Mouse (Mus musculus): ENCODE data around the gene Spag7. TPM values are rescaled to one million over a fixed set of nuclear protein-coding genes. Genes with fewer than 3 reads are reported as not detected.

Spag7 gene
- total RNA-seq (2014; fragmentation: Nextera tagmentation) (91.0 and 130 TPM in 2 replicates), total RNA-seq (2017) (46.8 and 49.8 TPM in 2 replicates)

DNA sequence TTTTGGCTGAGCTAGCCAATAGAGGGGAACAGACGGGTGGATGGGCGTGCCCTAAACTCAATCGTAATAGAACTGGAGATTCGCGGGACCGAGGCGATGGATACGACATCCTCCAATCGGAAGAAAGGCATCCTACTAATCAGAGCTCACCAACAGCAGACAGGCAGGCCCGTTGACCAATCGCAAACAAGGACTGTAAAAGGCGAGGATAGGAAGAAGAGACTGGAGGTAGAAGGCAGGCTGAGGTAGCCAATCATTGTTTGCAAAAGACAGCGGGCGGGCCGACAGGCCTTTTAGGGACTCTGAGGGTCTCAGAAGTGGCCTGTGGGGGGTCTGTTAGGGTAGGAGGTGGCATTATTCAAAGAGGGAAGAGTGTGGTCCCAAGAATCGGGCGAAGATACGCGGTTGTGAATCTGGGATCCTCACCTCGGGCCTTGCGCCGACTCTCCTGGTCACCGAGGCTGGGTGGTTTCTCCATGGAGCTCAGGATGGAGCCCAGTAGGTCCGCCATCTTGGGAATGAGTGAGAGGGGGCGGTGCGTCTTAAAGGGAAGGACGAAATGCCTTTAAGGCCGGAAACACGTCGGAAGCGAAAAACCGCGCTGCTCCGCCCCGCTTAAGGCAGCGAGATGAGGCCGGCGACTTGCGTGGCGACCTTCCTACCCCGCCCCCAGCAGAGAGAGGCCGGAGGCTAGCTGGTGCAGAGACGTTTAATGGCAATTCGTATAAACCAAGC lies at the start of gene Spag7:
Gene Spag7 (minus strand): TSS at position 646 of the 735 bp plus-strand sequence.
- ATAC-seq (replicated peaks; ENCODE audit: poor library complexity, severe bottlenecking) = peak; percentile 75

DNA sequence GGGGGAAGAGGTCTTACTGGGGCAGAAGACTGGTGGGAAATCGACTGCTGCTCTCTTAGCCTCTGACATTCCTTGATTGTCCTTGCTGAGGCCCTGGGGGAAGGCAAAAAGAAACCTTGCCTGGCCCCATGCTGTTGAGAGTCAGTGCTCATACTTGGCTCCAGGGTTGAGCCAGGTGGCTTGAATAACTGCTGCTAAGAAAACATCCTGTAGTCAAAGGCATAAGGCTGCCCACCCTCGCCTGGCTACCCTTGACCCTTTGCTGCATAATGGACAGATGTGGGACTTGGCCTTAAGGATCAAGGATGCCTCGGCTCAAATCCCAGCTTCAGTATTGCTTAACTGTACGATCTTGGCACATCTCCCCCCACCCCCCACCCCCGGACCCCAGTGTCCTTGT lies 49.3 kb upstream of the Spag7 start:
- ATAC-seq (replicated peaks; ENCODE audit: poor library complexity, severe bottlenecking) = no peak

DNA sequence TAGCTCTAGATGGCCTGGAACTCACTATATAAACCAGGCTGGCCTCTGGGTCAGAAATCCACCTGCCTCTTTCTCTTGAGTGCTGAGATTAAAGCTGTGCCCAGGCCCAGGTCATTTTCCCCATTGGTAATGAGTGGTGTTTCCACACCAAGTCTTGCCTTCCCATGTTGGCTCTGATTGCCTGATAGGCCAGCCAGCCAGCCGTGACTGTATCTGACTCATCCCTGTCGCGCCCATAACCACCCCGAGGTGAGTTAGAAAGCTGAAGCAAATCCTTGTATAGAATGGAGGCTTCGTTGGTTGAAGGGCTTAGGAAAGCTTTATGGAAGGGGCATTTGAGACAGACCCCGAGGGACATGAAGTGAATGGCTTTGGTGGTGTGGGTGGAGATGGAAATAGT lies 46.6 kb upstream of the Spag7 start:
- ATAC-seq (replicated peaks; ENCODE audit: poor library complexity, severe bottlenecking) = no peak

DNA sequence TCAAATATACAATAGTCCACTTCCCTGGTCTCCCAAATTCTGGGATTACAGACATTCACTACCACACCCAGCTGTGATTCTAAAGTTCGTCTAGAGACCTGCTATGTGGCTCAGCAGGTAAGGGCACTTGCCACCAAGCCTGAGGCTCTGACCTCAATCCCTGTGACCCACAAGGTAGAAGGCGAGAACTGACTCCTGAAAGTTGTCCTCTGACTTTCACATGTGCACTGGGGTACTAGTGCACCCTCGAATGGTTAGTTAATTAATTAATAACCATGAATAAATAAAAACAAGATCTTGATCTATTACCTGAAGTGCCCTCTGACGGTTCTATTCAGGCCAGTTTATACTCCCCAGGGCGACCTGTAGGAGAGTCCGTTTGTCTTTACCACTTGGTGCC lies 44.0 kb upstream of the Spag7 start:
- no peak for ATAC-seq (replicated peaks; ENCODE audit: poor library complexity, severe bottlenecking)

DNA sequence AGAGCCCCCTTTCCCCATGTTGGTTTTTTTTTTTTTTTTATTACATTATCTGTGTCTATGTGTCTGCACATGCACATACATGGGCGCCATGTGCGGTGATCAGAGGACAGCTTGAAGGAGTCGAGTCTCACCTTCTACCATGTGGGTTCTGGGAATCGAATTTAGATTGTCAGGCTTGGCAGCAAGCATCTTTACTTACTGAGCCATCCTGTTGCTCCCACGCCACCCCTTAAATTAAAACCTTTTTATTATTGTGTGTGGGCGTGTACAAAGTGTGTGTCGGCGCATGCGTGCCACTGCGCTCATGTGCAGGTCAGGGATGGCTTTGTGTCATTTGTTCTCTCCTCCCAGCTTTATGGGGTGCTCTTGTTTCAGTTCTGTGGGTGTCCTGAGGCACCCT lies 41.8 kb upstream of the Spag7 start:
- no peak for ATAC-seq (replicated peaks; ENCODE audit: poor library complexity, severe bottlenecking)

DNA sequence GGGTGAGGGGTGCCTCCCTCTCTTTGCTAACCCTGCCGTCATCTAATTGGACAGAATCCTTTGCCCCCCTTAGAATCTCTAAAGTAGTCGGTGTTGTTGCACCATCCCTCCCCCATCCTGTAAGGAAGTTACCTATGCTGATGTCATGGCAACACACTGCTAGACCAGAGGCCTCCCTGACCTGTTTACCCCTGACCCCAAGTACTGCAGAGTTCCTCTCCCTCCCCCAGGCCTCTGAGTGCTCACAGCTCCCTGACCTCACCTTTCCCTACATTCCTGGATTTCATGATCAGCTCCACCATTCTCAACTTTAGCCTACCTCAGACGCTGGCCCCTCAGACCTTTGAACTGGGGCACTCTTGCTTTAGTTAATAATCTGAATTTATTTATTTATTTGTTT lies 36.9 kb upstream of the Spag7 start:
- no peak for ATAC-seq (replicated peaks; ENCODE audit: poor library complexity, severe bottlenecking)

DNA sequence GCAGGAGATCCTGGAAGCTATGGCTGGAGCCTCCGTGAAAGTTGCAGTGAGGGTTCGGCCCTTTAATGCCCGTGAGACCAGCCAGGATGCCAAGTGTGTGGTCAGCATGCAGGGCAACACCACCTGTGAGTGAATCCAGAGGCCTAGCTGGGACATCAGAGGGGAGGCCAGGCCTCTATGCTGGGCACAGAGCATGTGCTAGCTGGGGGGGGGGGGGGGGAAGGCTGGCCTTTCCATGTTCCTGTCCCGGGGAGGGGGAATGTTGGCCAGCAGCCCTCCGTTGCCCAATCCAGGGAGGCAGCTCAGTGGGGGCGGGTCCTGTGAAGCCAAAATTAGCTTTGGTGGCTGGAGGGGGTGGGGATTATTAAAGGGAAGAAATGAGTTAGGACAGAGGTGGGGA lies 33.6 kb upstream of the Spag7 start:
- no peak for ATAC-seq (replicated peaks; ENCODE audit: poor library complexity, severe bottlenecking)

DNA sequence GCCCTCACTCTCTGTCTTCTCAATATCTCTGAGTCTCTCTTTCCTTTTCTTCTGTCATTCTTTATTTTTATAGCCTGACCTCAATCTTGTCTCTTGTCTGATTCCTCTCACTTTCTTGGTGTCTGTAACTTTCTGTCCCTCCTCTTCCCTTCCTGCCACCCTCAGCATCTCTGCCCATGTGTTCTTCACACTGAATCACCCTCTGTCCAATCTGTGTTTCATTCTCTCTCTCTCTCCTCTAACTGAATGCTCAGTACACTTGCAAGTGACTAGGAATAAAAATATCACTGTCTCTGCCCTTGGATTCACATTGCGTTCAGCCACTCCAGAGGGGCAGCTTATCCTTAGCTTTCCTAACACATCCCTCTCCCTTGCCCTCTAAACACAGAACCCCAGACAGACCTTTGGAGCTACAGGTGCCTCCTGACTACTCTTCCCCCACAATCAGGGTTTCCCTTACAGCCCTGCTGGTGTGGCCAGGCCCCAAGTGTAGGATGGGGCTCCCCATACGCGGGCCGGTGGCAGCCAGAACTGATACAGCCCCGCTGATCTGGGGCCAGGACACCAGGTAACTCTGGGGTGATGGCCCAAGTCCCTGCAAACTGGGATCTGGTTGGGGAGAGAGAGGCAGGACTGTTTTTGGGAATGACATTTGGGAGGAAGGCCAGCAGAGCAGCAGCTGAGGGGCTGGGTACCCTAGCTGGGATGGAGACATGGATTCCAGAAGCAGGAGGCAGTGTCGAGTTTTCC lies 32.9 kb upstream of the Spag7 start:
- ATAC-seq (replicated peaks; ENCODE audit: poor library complexity, severe bottlenecking) = no peak

DNA sequence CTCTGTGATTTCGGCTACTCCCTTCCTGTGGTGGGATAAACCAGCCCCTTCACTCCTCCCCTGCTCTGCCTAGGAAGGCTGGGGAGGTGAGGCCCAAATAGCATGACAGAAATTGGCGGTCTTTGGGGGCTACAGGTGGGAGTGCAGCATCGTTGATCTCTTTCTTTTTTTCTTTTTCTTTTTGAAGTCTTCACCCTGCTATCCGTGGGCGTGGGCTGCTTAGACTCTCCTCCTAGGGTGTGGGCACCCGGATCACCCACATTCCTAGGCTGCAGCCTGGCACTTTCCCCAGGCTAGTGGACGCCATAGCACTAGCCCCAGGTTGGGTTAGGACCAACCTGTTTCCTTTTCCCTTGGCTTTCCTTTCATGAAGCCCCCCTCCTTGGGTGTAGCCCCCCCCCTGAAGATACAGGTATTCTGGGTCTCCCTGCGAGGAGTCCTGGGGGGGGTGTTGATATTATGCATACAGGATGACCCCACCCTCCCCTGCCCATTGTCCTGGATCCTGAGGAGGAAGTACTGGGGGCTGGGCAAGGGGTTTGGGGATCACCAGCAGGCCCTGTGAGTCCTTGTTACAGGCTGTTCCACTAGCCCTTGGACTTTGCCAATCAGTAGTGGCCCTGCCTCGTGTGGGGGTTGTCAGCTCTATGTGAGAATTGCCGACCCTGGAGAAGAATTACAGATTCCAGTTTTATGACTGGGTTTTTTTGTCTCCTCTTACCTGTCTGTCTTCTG lies 32.2 kb upstream of the Spag7 start:
- no peak for ATAC-seq (replicated peaks; ENCODE audit: poor library complexity, severe bottlenecking)

DNA sequence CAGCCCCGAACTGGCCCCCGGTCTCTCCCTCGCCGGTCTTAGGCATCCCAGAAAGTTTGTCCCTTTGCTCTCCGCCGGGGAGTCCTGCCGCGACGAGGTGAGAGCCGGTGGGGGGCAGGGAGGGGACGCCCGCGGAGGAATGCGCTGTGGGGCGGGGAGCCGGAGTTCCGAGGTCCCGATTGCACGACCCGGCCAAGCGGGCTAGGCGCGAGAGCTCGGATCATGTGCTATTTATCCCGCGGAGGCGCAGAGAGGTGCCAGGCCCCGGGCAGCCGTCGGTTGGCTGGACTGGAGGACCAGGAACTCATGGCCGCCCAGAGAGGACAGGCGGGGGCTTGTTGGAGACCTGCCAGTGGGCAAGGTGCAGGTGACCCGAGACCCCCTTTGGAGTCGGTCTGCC lies 31.4 kb upstream of the Spag7 start:
- ATAC-seq (replicated peaks; ENCODE audit: poor library complexity, severe bottlenecking) = peak; percentile 31

DNA sequence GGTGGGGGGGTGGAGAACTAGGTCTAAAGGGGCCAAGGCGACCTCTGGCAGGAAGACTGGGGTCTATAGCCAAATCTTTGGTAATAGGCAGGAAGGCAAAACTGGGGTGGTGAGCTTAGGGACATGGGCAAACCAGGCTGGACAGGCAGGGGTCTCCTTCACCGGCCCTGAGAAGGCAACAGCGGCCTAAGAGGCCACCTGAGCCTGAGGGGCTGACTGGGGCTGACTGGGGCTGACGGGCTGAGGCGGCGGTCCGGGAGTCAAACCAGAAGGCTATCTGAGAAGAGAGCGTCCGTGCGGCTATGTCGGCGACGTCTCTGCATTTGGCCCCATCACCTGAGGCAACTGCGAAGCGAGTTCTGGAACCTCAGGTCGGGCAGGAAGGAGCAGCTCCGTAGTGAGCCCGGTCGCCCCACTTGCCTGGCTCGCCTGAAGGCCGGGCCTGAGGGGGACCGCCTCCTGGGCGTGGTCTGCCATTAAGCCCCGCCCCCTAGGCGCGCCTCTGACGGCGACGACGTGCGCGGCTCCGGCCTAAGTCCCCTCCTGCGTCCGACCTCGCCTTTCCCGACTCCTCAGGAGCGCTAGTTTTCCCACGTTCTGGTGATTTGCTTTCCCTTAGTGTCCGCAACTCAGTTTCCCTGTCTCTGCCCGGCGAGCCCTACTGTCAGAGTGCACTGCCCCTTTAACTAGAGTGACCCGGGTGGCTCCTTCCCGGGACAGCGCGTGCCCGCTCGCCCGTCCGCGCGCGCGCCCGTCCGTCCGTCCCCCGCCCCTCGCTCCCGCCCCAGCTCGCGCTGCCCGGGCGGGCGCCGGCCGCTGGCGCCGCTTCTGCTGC lies 30.7 kb upstream of the Spag7 start, which contains the start of the genes Inca1 and Kif1c:
Gene Inca1 (minus strand): TSS at position 434 of the 835 bp plus-strand sequence.
Gene Kif1c (plus strand): TSS at position 827 of the 835 bp plus-strand sequence.
- peak; percentile 98 for ATAC-seq (replicated peaks; ENCODE audit: poor library complexity, severe bottlenecking)

DNA sequence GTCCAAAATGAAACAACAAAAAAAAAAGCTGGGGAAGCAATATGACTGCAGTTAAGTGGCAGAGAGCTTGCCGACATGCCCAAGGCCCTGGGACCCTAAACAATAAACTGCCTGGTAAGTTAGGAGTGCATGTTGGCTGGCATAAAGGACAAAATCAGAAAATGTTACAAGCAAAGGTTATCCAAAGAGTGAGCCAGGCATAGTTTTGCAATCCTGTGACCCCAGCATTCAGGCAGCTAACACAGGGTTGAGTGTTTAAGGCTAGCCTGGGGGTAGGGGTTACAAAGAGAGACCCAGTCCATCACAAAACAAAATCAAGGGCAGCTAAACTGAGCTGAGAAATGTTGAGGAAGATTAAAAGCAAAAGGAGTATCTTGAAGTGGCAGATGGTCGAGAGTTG lies 29.8 kb upstream of the Spag7 start:
- ATAC-seq (replicated peaks; ENCODE audit: poor library complexity, severe bottlenecking) = no peak

DNA sequence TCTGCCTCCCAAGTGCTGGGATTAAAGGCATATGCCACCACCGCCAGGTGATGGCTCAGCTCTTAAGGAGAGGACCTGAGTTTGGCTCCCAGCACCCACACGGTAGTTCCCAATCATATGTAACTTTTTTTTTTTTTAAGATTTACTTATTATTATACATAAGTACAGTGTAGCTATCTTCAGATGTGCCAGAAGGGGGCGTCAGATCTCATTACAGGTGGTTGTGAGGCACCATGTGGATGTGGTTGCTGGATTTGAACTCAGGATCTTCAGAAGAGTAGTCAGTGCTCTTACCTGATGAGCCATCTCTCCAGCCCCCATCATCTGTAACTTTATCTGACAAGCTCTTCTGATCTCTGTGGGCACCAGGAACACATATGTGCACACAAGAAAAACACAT lies 28.2 kb upstream of the Spag7 start:
- no peak for ATAC-seq (replicated peaks; ENCODE audit: poor library complexity, severe bottlenecking)

DNA sequence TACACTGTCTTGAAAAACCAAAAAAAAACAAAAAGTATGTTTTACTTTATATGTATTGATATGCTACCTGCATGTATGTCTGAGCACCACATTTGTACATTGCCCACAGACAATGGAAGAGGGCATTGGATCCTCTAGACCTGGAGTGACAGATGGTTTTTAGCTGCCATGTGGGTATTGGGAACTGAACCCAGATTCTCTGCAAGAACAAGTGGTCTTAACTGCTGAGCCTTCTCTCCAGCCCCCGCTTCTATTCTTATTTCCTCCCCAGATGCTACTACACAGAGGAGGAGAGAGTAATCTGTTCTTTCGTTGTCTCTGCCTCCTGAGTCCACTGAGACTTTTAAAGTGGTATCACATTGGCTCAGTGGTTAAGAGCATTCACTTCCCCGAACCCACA lies 24.3 kb upstream of the Spag7 start:
- ATAC-seq (replicated peaks; ENCODE audit: poor library complexity, severe bottlenecking) = no peak

DNA sequence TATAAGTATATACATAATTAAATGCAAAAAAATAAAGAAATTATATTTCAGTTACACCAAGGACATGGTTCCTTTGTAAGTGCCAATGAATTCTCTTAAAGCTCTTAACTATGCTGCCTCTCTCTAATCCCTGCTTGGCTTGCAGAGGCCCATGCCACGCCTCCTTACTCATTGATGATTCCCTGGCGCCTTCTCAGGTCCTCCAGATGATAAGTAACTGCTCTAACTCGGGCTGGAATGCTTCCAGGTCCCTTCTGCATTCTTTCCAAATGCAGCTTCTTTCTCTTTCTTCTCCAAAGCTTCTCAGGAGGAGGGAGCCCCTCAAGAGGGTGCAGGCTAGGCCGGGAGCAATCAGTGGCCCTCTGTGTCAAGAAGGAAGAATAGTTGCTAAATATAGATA lies 20.4 kb upstream of the Spag7 start:
- no peak for ATAC-seq (replicated peaks; ENCODE audit: poor library complexity, severe bottlenecking)

DNA sequence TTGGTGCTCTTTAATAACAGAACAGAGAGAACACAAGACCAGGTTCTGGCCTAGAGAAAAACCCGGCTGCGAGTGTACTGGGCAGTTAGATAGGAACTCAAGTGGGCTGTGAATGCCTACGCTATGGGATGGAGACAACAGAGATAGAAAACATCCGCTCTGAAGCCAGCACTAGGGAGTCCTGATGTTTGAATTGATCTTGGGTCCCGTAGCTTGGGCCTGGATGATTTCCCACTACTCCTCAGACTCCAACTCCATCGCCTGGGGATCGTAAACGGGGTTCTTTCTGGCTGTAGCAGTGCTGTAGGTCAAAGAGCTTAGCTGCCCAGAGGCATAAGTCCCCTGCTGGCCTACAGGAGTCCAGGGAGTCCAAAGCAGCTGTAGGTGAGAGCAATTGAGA lies 19.2 kb upstream of the Spag7 start:
- no peak for ATAC-seq (replicated peaks; ENCODE audit: poor library complexity, severe bottlenecking)

DNA sequence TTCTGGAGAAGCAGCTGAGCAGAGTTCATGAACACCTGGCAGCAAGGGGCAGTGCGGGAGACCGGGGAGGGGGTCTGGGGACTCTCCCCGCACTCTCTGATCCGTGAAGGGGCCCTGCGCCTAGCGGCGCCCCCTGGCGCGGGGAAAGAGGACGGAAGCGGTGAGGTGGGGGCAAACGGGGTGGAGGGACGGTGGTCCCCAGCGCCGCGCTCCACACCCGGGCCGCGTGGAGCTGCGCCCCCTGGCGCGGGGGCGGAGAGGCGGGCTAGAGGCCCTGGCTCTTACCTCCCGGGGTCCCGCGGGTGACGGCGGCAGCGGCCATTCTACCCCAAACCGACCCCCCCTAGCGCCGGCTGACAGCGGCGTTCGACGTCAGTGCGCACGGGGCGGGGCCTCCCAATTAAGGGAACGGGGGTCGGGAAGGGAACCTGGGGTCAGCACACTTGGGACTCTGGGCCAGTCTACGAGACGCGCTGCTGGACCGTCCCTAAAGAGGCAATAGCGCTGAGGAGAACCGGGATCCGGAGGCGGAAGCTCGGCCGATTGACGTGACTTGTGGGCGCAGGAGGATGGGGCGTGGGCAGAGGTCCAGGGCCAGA lies 18.5 kb upstream of the Spag7 start, which contains the start of gene Camta2:
Gene Camta2 (minus strand): TSS at position 505 of the 599 bp plus-strand sequence.
- peak; percentile 92 for ATAC-seq (replicated peaks; ENCODE audit: poor library complexity, severe bottlenecking)

DNA sequence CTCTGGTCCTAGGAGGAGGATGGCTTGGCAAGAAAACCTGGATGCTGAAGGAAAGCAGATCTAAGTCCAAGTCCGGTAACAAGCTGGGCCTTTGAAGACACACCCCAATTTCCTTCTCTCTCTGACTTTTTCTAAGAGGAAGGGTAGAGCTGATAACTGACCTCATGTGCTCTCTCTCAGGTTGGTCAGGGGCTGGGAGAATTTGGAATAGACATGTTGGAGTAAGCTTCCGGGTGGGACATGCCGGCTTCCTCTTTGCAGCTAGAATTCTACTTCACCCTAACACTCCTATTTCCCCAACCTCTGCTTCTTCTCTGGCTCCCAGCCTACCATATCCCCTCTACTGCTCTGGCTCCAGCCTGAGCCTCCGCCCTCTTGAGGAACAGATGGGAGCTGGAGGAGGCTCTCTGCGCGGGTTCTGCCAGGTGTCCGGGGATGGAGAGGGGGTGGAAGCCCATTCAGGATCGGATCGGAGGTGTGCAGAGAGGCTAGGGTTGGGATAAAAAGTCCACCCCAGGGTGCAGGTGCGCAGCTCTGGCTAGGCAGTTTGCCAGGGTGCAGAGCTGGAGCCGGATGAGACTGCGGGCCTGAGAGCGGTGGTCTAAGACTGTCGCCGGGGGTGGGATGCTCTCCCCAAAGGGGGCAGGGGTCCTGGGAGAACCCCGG lies 17.8 kb upstream of the Spag7 start:
- peak; percentile 43 for ATAC-seq (replicated peaks; ENCODE audit: poor library complexity, severe bottlenecking)

DNA sequence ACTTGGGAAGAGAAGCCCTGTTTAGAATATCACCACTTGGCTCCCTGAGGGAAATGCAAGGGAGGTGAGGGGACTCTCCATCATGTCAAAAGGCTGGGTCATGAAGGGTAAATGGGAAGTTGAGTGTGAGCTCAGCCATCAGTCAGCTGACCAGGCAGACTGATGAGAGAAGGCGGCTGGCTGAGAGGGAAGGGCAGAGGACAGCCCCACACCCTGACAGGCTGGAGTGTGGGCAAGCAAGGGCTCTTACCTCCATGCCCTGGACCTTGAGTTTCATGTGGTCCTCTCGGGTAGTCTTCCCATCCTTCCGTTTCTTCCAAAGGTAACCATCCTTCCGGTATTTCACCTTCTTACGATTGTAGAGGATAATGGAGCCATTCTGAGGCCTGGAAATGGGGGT lies 14.4 kb upstream of the Spag7 start:
- ATAC-seq (replicated peaks; ENCODE audit: poor library complexity, severe bottlenecking) = no peak

Data from granulocyte monocyte progenitor cell, adult 5-6 weeks (primary cell).